Mouse (Mus musculus) small intestine, adult 2 months (tissue): Measurements from ENCODE around the gene Mcts2. TPM values are rescaled to one million over a fixed set of nuclear protein-coding genes. Genes with fewer than 3 reads are reported as not detected.

ENCODE experiments used
- H3K27ac ChIP-seq: fragments of 200-500 bp; 2 replicates; pipeline ENCODE4 v1.5.1; 2012; ENCODE audit warnings: low read depth, low read length, control low read depth, inconsistent platforms; ENCODE audit not compliant: insufficient read depth
- H3K27me3 ChIP-seq: fragments of 200-500 bp; 2 replicates; pipeline ENCODE4 v1.6.1; 2012; ENCODE audit warnings: mild to moderate bottlenecking, moderate library complexity, low read length, inconsistent platforms; ENCODE audit not compliant: control insufficient read depth, insufficient read depth
- H3K36me3 ChIP-seq: fragments of 200-500 bp; 2 replicates; pipeline ENCODE4 v1.6.1; 2012; ENCODE audit warnings: mild to moderate bottlenecking, low read length, control low read depth, inconsistent platforms; ENCODE audit not compliant: control insufficient read depth, insufficient read depth
- H3K4me1 ChIP-seq: fragments of 200-500 bp; 2 replicates; pipeline ENCODE4 v1.6.1; 2012; ENCODE audit warnings: low read length, inconsistent platforms, mixed read lengths; ENCODE audit not compliant: control insufficient read depth, insufficient read depth, insufficient read length
- H3K4me3 ChIP-seq: fragments of 200-500 bp; 2 replicates; pipeline ENCODE4 v1.5.1; 2012; ENCODE audit warnings: low read depth, mild to moderate bottlenecking, control low read depth, inconsistent platforms, low read length, moderate library complexity
- CTCF ChIP-seq: fragments of 200-500 bp; IDR thresholded peaks from 2 replicates; pipeline ENCODE4 v1.5.1; 2012; ENCODE audit warnings: low read depth, mild to moderate bottlenecking, control low read depth, inconsistent platforms, low read length, moderate library complexity, mixed read lengths; ENCODE audit not compliant: insufficient replicate concordance, insufficient read length; ENCODE audit errors: extremely low read depth
- POLR2A ChIP-seq: fragments of 200-500 bp; IDR thresholded peaks from 2 replicates; pipeline ENCODE4 v1.6.1; 2012; ENCODE audit warnings: low read depth, mild to moderate bottlenecking, control low read depth, inconsistent platforms, low read length, moderate library complexity
- WGBS: fragments of 180-500 bp; shearing (Covaris S2); methylation state at CpG from one replicate; pipeline ENCODE4 v1.1.7; 2018; 5-methylcytosine and 5-hydroxymethylcytosine counted together
- polyA plus RNA-seq: library from polyadenylated mRNA; depleted of rRNA; stranded (reverse); fragments of >200 nt; gene quantifications from 2 replicates; pipeline ENCODE4 v1.2.3, GENCODE M21; 2012

Mcts2 gene
- polyA plus RNA-seq, 1 experiment = 1.7 TPM

DNA sequence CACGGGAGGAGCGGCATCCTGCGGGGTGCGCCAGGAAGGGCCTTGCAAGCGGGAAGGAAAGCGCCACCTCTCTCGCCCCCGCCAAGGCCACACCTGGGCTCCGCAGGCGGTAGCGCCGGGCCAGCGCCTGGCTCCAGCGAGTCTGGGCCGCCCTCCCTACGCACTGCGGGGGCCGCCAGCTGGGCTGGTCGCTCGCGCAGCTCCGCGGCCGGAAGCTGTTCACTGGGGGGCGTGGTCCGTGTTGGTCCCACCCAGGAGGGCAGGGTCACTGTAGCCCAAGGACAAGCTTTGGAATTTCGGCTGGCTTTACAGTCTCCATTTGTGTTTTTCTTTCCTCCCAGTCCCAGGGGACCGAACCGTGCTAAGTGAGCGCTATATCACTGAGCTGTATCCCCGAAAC is 20.8 kb downstream of the Mcts2 start:
- H3K4me1 ChIP-seq = peaks cover 14% of the 10 kb centered on the region
- peaks cover 30% of the 10 kb centered on the region for H3K36me3 ChIP-seq
- WGBS = 32% methylated on average over 31 of the region's 31 CpGs
- H3K27me3 ChIP-seq = no peaks in the 10 kb centered on the region
- H3K27ac ChIP-seq = peak overlapping the region; percentile 90
- no peak; the same call in 1 of the 2 replicates for TF ChIP-seq POLR2A
- TF ChIP-seq CTCF = no peak
- peak overlapping the region; percentile 61 for H3K4me3 ChIP-seq

DNA sequence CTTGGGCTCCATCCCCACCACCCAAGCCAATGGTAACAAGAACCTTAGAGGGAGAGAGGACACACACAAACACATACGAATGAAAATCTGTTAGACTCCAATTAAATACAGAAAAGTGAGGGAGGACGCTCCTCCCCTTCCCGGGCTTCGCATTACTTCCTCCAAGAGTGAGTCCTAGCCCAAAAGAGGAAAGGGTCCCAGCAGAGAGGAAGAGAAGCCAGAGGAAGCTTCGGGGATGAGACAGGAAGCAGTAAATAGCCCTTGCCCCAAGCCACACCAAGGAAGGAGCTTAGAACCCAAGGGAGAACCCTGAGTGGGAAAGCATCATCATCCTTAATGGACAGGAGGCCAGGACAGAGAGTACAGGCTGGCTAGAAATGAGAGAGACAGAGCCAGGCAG is 22.2 kb downstream of the Mcts2 start:
- Histone ChIP-seq H3K36me3 (peaks cover 23% of the 10 kb centered on the region), H3K27ac (no peak overlapping the region), H3K4me1 (peaks cover 14% of the 10 kb centered on the region), H3K4me3 (no peak overlapping the region), H3K27me3 (no peaks in the 10 kb centered on the region)
- TF ChIP-seq CTCF = no peak
- TF ChIP-seq POLR2A = no peak
- 91% methylated on average over 5 of the region's 5 CpGs for WGBS

GRCm38 (mm10) chr2:152716241-152716772 is 29.5 kb downstream of the Mcts2 start:
- H3K4me3 ChIP-seq = no peak overlapping the region
- no peaks in the 10 kb centered on the region for H3K36me3 ChIP-seq
- H3K27ac ChIP-seq = no peak overlapping the region
- WGBS = 24% methylated on average over 6 of the region's 6 CpGs
- H3K4me1 ChIP-seq = peaks cover 3% of the 10 kb centered on the region; the same call in 1 of the 2 replicates
- no peaks in the 10 kb centered on the region for H3K27me3 ChIP-seq
- TF ChIP-seq CTCF (no peak), POLR2A (no peak)

GRCm38 (mm10) chr2:152717652-152718051 is 30.8 kb downstream of the Mcts2 start:
- H3K36me3 ChIP-seq = no peaks in the 10 kb centered on the region

GRCm38 (mm10) chr2:152718076-152718475 is 31.2 kb downstream of the Mcts2 start:
- no peak overlapping the region for H3K27ac ChIP-seq
- peaks cover 3% of the 10 kb centered on the region; the same call in 1 of the 2 replicates for H3K4me1 ChIP-seq
- no peaks in the 10 kb centered on the region for H3K36me3 ChIP-seq
- 82% methylated on average over 6 of the region's 6 CpGs for WGBS
- no peak overlapping the region for H3K4me3 ChIP-seq
- no peaks in the 10 kb centered on the region for H3K27me3 ChIP-seq
- TF ChIP-seq POLR2A = no peak
- no peak for TF ChIP-seq CTCF

More at GRCm38 (mm10) chr2:152717652-152718051, 30.8 kb downstream of the Mcts2 start:
- Histone ChIP-seq H3K4me1 (peaks cover 3% of the 10 kb centered on the region; the same call in 1 of the 2 replicates), H3K27ac (no peak overlapping the region), H3K4me3 (no peak overlapping the region), H3K27me3 (no peaks in the 10 kb centered on the region)
- WGBS = 84% methylated on average over 11 of the region's 11 CpGs
- TF ChIP-seq POLR2A (no peak), CTCF (no peak)

- peak overlapping the region; percentile 38 for H3K4me3 ChIP-seq
- TF ChIP-seq POLR2A (no peak), CTCF (no peak)
- H3K27ac ChIP-seq = no peak overlapping the region
- H3K27me3 ChIP-seq = no peaks in the 10 kb centered on the region
- 6% methylated on average over 37 of the region's 37 CpGs for WGBS
- H3K4me1 ChIP-seq = peaks cover 30% of the 10 kb centered on the region
- no peaks in the 10 kb centered on the region for H3K36me3 ChIP-seq
These were observed 37.0 kb downstream of the Mcts2 start for GRCm38 (mm10) chr2:152723651-152724331.

DNA sequence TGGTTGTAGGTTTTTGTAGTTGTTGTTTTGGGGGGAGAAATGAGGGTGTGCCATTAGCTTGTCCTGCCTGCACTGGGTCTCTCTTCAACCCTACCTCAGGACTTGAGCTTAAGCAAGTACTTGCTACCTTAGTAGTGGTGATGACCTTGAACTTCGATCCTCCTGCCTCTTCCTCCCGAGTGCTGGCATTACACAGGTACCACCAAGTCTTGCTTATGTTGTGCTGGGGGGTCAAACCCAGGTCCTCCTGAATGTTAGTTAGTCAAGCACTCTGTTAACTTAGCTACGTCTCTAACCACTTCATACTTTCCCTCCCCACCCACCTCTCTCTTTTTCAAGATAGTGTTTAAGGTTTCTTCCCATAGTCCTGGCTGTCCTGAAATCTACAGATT is 37.5 kb downstream of the Mcts2 start:
- Histone ChIP-seq H3K36me3 (no peaks in the 10 kb centered on the region), H3K27ac (no peak overlapping the region), H3K27me3 (no peaks in the 10 kb centered on the region), H3K4me1 (peaks cover 35% of the 10 kb centered on the region), H3K4me3 (no peak overlapping the region; the same call in 1 of the 2 replicates)
- WGBS = 64% methylated on average over 3 of the region's 3 CpGs
- TF ChIP-seq POLR2A = no peak
- TF ChIP-seq CTCF = no peak
